Mouse (Mus musculus): ENCODE measurements around the gene Eif2b4.

DNA sequence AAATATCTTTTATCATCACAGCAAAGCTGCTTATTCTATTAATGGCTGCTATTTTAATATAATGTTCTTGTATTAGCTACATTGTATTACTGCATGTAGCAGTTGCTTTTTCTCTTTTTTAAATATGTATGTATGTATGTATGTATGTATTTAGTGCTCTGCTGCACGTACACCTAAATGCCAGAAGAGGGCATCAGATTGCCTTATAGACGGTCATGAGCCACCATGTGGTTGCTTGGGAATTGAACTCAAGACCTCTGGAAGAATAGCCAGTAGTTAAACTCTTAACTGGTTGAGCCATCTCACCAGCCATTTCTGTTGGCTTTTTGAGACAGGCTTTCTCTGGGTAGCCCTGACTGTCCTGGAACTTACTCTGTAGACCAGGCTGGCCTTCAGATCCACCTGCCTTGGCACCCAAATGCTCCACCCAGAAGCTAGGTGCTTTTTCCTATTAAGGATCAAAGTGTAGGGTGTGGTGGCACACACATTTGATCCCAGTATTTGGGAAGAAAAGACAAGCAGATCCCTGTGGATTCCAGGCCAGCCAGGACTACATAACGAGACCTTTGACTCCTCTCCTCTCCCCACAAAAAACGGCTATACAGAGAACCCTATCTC, 4.9 kb downstream of the Eif2b4 start:
- TF ChIP-seq CTCF (IDR thresholded peaks at IDR 0.05) = peak; percentile 65
- no peak for TF ChIP-seq EP300 (IDR thresholded peaks at IDR 0.05)

Data from lung, postnatal 0 days (tissue).